Mouse (Mus musculus) heart, adult 9 months (tissue): ENCODE measurements around the gene Olfr914.

ENCODE experiments used
- DNase-seq, 2 experiments: peaks; one replicate each; pipeline ENCODE4 v3.0.0; 2022; ENCODE audit warnings: low spot score in 2 of 2

The Olfr914 gene

DNA sequence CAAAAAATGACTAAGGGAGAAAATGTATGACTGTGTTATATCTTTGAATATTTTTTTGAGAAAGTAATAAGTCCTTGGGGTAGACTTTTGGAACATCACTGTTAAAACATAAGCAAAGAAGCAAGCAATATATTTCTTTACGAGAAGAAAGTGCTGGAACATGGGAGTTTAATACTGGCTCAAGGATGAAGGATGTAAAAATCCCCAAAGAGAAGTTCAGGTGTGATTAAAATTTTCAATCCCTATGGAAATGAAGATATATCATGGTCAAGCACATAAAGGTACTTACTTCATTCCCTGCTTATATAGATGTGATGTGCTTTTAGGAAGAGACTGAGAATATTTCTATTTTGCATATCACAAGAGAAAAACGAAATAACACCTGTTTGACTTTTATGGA, at the start of gene Olfr914:
Olfr914 (plus strand) TSS at position 301 of the 400 bp plus-strand sequence.
- DNase-seq: no peak

DNA sequence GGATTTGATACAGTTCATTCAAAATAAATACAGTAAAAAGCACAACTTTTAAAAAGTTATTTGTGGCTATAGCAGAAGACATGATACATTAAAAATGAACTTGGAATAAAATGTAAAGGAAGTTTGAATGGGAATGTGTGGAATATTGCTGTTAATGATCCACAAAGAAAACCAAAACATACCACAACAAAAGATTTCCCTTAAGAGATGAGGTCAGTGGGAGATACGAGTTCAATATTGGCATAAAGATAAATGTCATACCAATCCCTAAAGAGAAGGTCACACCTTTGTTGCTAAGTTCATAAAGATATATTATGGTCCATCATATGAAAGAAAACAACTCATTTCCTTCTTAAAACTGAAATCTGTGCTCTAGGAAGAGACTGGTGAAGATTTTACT, 25.0 kb upstream of the Olfr914 start, which contains the start of gene Olfr912:
Olfr912 (plus strand) TSS at position 301 of the 400 bp plus-strand sequence.
- no peak for DNase-seq

GRCm38 (mm10) chr9:38591056-38591455, 13.8 kb upstream of the Olfr914 start:
- no peak for DNase-seq

DNA sequence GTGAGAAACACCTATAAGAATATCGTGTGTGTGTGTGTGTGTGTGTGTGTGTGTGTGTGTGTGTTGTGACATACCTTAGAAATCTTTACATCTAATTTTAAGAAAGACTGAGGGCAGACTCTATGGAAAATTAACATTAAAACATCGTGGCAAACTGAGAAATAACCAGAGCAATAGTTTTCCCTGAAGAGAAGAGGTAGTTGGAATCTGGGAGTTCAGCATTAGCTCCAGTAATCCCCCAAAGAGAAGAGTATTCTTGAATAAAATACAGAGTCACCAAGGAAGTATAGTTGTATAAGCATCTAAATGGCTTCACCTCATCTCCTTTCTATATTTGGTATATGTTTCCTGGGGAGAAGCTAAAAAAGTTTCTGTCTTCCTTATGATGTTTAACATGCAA, 12.4 kb upstream of the Olfr914 start, which contains the start of gene Olfr913:
Olfr913 (plus strand) TSS at position 301 of the 400 bp plus-strand sequence.
- DNase-seq: no peak

- DNase-seq: no peak
Observed at GRCm38 (mm10) chr9:38632406-38632805, 27.5 kb downstream of the Olfr914 start.

- DNase-seq: no peak
Observed at GRCm38 (mm10) chr9:38659775-38660174, 54.9 kb downstream of the Olfr914 start, which contains the start of gene Olfr916. Gene Olfr916, minus strand, starts transcription at chr9:38659875.
